Mouse (Mus musculus) cerebellum, adult 18-20 months (tissue): Measurements from ENCODE around the gene Src.
"Not testable (repeated sequence)": the region's sequence is repeated elsewhere in the genome, so short reads cannot be mapped to it uniquely, and the experiment has no call there.

Experiments
- DNase-seq, 2 experiments: peaks; one replicate each; pipeline ENCODE4 v3.0.0; 2021

Src gene

DNA sequence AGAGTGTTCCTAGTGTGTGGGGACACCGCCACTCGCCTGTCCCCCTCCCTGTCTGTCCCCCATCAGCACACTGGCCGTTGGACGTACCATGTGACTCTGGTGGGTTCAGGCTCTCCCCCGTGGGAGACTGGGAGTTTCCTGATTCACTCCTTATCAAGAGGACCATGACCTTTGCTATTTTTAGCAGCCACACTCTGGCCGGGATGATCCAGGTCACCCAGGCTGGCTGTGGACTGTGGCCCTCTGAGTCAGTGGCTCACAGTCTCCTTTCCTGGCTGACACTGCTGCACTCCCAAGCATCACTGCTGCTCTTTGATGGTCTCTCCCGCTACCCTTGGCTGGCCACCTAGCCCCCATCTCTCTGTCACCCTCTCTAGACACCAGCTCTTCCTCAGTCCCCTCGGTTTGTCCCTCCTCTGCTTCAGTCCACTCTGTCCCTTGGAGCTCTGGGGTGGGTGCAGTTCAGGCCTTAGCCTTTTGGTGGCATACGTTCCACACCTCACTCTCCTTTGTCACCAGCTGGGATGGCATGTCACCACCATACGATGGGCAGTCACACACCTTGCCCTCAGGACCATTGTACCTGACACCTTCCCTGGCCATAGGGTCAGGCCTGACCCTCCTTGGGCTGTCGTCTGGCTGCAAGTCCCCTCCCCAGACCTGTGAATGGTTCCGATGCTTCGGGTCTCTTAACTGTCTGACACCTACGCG is 61.8 kb downstream of the Src start:
- peak; percentile 43 to 44 for DNase-seq

DNA sequence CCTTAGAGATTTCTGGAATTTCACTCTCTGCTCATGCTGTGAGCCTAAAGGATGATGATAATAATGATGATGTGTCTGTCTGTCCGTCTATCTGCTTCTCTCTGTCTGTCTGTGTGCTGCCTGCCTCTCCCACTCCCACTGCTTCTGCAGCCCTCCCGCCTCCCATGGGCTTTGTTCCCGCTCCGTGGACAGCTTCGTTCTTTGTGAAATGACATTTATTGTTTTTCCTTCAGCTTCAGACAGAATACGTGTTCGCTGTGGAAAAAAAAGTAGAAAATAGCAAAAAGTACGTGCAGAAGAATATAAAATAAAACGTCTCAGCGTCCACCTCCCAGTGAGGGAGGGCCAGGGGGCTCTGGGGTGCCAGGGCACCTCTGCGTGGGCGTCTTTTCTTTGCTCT is 64.5 kb downstream of the Src start:
- no peak for DNase-seq

DNA sequence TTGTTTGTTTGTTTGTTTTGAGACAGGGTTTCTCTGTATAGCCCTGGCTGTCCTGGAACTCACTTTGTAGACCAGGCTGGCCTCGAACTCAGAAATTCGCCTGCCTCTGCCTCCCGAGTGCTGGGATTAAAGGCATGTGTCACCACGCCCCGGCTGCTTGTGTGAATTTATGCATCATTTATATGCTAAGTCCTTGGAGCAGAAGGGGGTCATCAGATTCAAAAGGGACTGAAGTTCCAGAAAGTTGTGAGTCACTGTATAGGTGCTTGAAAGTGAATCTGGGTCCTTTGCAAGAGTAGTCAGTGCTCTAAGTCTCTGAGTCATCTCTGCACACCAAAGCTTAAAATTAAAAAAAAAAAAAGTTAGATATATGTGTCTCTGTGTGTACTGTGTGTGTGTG is 68.3 kb downstream of the Src start:
- not testable (repeated sequence) for DNase-seq

DNA sequence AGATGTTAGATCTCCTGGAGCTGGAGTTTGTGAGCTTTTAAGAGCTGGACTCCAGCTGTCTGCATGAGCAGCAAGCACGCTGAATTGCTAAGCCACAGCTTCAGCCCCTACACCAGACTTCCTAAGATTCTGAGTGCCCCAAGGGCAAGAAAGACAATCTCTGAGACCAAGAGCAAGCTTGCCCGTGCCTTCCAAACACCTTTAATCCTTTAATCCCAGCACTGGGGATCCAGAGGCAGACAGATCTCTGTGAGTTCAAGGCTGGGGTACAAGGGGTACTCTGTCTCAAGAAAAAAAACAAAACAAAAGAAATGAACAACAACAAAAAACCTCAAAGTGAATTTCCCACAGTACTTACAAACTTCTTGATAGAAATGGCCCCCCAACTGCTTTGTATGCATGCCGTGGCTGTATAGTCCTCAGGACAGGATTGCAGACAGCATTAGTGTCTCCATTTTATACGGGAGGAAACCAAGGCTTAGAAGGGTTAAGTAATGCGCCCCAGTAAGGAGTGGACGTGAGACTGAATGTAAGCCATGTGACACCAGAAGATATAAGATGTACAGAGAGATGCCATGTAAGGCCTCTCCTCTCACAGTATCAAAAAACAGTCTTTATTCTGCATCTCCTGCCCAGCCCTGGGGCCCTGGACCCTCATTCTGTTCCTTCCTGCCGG is 68.9 kb downstream of the Src start:
- DNase-seq: no peak

DNA sequence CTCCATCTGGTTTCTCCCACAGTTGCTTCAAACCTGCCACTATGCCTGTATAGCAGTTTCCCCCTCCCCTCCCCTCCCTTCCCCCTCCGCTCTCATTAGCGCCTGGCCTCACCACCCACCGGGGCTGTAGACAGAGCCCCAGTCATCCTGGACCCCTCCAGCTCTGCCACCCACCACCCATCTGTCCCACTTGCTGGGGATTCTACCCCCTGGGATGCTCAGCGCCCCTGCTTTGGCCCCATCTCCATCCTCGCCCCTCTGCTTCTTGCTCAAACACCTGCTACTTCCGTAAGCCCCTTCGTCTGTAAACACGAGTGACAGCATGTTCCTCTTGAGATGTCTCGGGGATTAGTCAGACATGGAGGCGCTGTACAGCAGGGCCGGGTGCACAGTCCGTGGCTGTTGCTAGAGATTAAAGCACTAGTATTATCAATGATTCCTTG is 69.5 kb downstream of the Src start:
- no peak for DNase-seq

DNA sequence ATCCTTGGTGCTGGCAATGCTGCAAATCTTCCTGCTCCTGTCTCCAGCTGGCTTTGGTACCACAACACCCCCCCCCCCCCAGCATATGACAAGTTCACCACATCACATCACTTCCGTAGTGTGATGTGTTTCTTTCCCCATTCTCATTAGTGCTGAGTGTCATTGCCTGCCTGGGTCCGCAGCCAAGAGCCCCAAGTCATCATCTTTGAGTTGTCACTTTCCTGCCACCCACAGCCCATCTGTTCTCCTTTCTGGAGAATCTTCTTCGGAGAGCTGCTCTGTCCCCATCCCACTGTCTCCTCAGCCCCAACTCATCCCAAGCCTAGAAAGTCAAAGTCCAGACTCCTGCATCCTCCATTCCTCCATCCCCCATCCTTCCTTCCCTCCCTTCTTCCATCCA is 75.0 kb downstream of the Src start:
- DNase-seq: no peak

DNA sequence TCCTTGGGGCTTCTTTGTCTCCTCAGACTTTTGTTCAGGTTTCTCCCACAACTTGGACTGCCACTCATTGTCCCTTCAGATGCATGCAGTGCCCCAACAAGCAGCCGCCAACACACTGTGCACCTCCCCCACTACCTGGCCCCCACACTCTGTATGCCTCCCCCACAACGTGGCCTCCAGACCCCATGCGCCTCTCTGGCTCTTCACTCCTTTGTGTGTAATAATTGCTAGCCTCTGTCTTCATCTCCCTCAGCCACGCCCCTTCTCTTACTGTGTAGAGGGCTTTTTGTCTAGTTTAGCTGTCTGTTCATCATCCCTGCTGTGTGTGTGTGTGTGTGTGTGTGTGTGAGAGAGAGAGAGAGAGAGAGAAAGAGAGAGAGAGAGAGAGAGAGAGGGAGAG is 80.3 kb downstream of the Src start:
- DNase-seq: no peak

DNA sequence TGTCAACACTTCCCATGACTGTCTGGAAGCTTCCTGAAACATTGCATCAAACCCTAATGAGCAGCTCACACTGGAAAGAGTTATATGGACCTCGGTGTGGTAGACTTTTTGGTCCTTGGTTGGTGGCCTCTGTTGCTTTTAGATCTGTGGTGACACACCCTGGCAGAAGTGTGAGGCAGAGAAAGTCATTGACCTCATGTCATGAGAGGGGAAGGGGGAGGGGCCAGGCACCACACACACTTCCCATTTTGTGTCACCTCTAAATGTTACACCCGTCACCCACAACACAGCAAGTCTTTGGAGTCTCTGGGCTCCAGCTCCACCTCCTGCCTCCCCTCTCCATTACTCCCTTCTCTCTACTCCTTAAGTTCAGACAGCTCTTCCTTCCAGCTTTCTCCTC is 82.1 kb downstream of the Src start:
- no peak for DNase-seq

DNA sequence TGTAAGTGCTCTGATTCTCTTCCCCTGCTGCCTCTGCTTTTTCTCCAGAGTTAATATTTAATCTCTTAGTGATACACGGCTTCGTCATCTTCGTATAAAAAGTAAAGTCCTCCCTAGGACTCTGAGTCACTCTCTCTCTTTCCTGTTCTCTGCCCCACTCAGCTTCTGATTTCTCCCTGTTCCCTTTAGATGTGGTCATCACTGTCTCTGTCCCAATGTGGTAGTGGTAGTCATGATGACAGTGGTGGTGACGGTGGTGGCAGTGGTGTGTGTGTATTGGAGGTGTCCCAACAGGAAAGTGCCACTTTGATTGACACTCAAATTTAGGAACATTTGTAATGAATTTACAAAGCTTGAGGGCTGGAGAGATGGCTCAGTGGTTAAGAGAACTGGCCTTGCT is 83.1 kb downstream of the Src start:
- DNase-seq: no peak

DNA sequence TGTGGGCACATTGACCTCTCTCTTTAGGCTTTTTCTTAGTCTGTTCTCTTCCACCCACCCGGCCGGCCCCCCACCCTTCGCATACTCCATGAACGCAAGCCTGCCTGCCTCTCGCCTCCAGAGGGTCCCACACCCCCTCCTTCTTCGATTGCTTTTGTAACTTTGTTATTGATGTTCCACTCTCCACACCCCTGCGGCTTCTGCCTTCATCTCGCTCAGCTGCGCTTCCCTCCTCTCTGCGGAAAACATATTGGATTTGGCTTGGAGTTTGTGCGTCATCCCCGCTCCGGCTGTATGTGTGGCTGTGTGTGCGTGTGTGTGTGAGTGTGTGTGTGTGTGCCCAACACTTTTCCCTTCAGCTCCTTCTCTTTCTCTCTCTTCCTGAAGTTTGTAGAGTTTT is 88.5 kb downstream of the Src start:
- DNase-seq: no peak

DNA sequence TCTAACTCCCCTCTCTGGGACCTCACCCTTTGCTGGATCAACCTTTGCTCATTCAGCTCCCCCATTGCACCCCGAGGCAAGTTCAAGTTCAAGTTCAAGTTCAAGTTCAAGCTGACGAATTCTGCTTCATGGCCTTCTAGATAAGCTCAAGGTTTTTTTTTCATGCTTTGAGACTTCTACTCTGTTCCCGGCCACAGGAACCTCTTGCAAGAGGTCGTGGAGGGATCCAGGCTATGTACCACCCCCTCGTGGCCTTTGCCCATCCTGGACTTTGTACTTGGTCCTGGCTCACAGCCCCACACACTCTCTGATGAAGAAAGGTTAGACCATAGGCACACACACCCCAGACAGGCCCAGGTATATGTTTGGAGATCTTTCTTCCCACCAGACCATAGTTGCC is 90.9 kb downstream of the Src start:
- DNase-seq: no peak

DNA sequence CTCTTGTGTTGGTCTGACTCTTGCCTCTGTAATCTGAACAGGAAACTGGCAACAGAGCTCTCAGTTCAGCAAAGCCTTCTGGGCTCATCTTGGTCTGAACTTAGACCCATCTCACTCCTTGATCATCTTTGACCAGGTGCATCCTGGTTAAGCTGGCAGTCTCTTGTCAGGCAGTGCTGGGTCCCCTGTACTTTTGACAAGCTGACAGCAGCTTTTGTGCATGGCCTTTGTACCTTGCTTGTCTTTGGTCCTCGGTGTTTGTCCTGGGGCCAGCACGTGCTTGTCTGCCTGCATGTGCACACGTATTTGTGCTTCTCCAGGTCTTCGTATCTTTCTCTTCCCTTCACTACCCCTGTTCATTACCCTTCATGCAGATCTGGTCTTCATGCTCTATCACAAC is 91.8 kb downstream of the Src start:
- DNase-seq: no peak

DNA sequence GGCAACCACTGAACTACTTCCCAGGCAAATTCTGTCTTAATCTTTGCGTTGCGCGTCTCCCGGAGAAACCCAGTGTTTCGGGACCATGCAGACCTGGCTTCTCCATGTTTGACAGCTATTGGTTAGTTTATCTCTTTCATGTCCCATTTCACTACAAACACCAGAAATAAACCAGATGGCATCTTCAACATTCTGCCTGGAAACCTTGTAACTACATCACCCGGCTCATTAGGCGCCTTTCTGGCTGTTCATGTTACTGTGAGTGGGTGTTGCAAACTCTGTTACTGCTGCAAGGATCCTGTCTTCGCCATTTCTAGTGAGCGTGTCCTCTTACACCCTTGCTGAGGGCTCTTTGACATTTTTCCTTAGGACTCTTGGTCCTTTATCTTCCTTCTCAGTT is 94.6 kb downstream of the Src start:
- DNase-seq: no peak

DNA sequence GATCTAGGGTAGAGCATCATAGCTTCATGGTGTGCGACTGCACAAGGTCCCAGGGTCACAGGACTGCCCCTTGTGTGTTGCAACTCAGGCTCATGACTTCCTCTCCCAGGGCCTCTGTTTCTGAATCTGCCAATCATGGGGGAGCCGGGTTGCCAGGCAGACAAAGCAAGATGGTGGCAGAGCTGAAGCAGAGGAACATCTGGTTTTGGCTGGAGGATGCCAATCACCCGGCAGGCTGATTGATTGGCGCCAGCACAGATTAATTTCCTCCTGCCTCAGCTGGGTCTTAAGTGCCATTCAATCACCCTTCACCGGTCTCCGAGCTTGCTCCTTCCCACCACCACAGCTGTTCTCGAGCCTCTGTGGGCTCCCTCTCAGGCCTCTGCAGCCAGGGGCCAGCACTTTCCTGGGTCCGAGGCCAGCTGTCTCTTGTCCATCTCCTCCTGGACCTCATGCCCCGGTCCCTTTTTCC is 95.5 kb downstream of the Src start:
- no peak for DNase-seq

DNA sequence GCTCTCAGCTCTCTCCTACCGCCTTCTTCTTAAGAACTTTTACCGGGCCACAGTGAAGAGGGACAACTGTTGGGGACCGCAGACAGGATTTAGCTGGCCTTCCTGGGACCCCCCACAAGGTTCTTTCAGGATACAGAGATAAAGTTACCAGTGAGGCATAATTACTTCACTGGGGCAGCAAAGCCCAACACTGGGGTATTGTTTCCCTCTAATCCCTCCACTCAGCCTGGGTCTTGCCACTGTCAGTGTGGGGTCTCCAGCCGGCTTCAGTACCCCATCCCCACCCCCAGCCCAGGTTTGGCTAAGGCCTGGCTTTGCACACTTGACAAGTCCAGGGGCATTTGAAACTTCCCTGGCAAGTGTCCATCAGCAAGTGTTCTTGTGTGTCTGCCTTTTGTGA is 96.1 kb downstream of the Src start:
- DNase-seq: no peak

DNA sequence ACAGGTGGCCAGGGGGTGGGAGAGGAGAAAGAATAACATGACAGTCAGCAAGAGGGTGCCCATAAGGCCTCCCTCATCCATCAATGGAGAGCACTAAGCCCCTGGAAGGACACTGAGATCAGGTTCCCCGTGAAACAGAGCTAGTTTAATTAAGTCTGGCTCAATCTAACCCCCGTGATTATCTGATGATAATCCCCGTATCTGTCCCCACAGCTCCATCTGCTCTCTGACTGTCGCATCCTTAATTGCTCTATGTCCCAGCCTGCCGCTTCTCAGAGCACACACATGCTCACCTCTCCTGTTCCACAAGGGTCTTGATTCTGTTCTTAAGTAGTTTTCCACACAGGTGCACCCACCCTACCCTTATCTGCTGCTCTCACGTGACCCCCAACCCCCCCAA is 99.3 kb downstream of the Src start:
- no peak for DNase-seq

DNA sequence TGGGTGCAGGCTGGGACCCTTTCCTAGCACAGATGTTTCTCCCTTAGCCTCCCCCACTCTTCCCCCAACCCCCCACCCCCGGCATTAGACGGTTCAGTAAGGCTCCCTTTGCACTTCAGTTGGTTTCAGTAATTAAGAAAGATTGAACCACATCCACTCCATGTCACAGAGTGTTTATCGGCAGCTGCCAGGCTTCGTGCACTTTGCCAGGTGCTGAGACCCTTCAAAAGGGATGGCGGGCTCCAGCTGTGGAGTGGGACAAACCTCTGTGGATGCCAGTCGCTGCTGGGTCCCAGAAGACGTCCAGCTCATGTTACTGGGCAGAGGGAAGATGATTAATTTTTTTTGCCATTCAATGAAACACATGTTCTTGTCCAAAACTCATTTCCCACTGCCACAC is 100.2 kb downstream of the Src start:
- DNase-seq: no peak

DNA sequence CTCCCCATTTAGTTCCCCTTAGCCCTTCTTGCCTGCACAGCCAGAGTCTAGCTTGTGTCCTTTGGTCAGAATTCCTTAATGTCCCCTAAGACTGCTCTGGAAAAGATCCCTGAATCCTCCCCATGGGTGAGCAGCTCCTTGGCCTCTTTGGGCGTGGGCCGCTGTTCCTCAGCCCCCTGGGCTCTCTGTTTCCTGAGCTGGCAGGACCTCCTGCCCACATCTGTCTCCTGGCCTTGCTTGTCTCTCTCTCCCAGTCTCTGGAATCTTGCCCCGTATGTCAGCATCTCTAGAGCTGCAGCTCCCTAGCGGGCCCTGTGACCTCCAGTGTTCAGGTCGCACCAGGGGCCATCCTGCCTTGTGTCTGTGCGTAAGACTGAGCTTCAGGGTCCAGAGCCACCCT is 101.2 kb downstream of the Src start:
- no peak for DNase-seq

DNA sequence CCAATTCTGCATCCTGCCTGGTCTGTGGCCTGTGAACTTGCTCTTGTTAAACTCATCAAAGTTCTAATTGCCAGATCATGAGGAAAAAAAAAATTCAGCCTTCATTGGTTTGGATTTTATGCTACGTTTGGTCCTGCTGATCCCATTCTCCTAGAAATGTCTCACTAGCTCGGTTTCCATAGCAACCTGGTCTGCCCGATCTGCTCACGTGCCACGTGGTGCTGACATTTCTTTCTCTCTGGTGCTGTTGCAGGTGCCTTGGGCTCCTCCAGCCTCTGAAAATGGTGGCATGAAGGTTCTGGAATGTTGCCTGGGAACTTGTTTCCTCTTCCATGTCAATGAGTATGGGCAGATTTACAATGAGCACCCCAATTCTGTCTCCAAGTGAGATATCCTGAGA is 102.3 kb downstream of the Src start:
- no peak for DNase-seq
